Mouse (Mus musculus): ENCODE data around the gene Fuca2. TPM values are rescaled to one million over a fixed set of nuclear protein-coding genes. Genes with fewer than 3 reads are reported as not detected.
"Not testable (repeated sequence)": the region's sequence is repeated elsewhere in the genome, so short reads cannot be mapped to it uniquely, and the experiment has no call there.

Fuca2 gene
- total RNA-seq (2017), result 88.9 to 95.9 TPM (median 92.9 TPM) in 3 replicates

- peak; percentile 51 for ATAC-seq (replicated peaks; ENCODE audit: insufficient number of reproducible peaks, low FRiP score, low TSS enrichment, poor library complexity, severe bottlenecking)
These were observed at the start of gene Fuca2 for GRCm38 (mm10) chr10:13499331-13499730. TSS of gene Fuca2 (plus strand) at chr10:13499540.

DNA sequence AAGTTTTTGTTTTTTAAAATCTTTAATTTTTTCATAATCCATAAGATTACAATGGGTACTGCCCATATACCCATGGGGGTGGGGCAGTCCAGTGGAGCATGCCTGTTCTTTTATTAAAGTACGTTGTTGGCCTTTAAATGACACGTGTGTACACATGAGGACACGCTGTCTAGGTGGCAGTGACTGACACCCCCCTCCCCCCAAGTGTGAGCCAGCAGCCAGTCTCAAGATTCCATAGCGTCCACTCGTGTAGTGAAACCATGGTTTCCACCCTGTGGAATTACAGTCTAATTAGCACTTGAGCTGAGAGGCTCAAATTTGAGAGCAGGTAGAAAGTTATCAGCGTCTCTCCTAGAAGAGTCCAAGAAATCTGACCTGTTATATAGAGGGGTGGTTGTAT lies 47.7 kb upstream of the Fuca2 start:
- ATAC-seq (replicated peaks; ENCODE audit: insufficient number of reproducible peaks, low FRiP score, low TSS enrichment, poor library complexity, severe bottlenecking), result no peak

- ATAC-seq (replicated peaks; ENCODE audit: insufficient number of reproducible peaks, low FRiP score, low TSS enrichment, poor library complexity, severe bottlenecking), result no peak
These were observed 45.9 kb upstream of the Fuca2 start for GRCm38 (mm10) chr10:13453200-13453990.

GRCm38 (mm10) chr10:13464295-13464694 lies 35.0 kb upstream of the Fuca2 start:
- ATAC-seq (replicated peaks; ENCODE audit: insufficient number of reproducible peaks, low FRiP score, low TSS enrichment, poor library complexity, severe bottlenecking), result not testable (repeated sequence)

GRCm38 (mm10) chr10:13466925-13467324 lies 32.4 kb upstream of the Fuca2 start:
- ATAC-seq (replicated peaks; ENCODE audit: insufficient number of reproducible peaks, low FRiP score, low TSS enrichment, poor library complexity, severe bottlenecking), result no peak

GRCm38 (mm10) chr10:13468025-13468529 lies 31.3 kb upstream of the Fuca2 start:
- not testable (repeated sequence) for ATAC-seq (replicated peaks; ENCODE audit: insufficient number of reproducible peaks, low FRiP score, low TSS enrichment, poor library complexity, severe bottlenecking)

DNA sequence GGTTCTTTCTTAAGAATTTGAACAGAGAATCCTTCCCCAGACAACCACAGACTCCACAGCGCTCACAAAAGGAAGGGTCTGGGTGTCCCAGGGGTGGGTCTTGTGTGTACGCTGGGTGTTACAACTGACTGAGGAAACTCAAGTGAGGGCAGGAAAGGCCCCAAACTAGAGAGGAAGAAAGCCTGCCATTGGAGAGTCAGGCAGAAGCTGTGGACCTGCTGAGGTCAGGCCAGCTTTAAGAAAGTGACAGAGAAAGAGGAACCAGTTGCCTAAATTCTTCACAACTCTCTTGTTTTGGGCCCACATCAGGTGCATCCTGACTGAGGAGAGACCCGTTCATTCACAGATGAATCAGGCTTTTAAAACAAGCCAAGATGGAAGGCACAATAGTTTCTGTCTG lies 29.1 kb upstream of the Fuca2 start:
- peak; percentile 50; the same call in 1 of the 2 replicates for ATAC-seq (replicated peaks; ENCODE audit: insufficient number of reproducible peaks, low FRiP score, low TSS enrichment, poor library complexity, severe bottlenecking)

DNA sequence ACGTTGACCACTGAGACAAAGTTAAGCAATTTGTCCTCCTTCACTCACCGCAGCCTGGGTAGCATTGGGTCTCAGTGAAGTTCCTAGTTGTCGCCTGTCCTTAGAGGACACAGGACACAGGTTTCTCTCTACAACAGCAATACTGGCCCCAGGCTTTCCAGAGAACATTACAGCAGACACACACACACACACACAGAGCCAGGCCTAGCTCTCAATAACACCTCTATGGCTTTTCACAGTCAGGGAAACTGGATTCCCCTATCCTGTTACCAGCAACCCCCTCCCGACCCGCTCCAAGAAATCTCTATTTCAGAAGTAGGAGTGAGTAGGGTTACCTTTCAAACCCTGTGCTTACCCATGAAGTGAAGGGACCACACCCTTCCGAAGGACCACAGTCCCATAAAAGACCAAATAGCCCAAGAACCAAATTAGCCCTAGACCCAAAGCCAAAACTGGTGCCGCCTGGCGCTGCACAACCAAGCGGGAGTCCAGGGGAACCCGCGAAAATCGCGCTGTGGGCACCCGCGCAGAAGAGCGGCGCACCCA lies 26.0 kb upstream of the Fuca2 start:
- no peak for ATAC-seq (replicated peaks; ENCODE audit: insufficient number of reproducible peaks, low FRiP score, low TSS enrichment, poor library complexity, severe bottlenecking)

GRCm38 (mm10) chr10:13473833-13474567 lies 25.3 kb upstream of the Fuca2 start, which contains the start of gene Phactr2:
TSS of gene Phactr2 (minus strand) at chr10:13474412.
- ATAC-seq (replicated peaks; ENCODE audit: insufficient number of reproducible peaks, low FRiP score, low TSS enrichment, poor library complexity, severe bottlenecking), result peak; percentile 41; the same call in 1 of the 2 replicates

- no peak for ATAC-seq (replicated peaks; ENCODE audit: insufficient number of reproducible peaks, low FRiP score, low TSS enrichment, poor library complexity, severe bottlenecking)
These were observed 24.8 kb upstream of the Fuca2 start for GRCm38 (mm10) chr10:13474568-13474955.

DNA sequence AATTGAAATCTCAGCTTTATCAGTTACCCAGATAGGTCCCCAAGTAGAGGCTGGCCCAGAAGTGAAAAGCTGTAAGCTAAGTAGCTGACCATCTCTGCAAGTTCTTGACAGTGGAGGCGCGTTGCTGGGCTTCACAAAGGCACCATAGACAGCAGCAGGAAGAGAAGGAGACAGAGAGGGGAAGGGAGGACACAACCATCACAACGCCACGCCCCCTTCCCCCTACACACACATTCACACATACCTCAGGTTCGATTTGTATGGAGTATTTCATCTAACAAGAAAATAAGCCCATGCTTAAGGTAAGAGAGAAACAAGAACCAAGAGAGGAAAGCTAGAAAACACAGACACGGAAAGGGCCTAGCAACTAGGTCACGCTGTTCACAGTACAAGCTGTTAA lies 24.2 kb upstream of the Fuca2 start:
- no peak for ATAC-seq (replicated peaks; ENCODE audit: insufficient number of reproducible peaks, low FRiP score, low TSS enrichment, poor library complexity, severe bottlenecking)

DNA sequence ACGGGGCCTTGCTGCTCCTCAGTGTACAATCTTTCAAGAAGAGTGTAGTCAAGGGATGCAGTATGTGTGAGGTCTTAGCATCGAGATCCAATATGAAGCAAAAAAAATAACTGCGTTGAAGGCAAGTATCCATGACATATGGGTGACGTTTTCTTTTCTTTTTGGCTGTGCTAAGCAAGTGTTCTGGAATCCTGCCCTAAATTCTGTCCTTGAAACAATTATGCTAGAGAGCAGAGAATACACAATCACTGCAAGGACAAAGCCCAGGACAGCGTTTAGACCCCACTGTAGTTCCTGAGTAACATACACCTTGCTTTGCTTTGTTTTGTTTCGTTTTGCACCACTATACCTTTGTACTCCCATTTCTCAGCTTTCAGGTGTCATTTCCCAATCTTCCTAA lies 20.0 kb upstream of the Fuca2 start:
- ATAC-seq (replicated peaks; ENCODE audit: insufficient number of reproducible peaks, low FRiP score, low TSS enrichment, poor library complexity, severe bottlenecking), result no peak

DNA sequence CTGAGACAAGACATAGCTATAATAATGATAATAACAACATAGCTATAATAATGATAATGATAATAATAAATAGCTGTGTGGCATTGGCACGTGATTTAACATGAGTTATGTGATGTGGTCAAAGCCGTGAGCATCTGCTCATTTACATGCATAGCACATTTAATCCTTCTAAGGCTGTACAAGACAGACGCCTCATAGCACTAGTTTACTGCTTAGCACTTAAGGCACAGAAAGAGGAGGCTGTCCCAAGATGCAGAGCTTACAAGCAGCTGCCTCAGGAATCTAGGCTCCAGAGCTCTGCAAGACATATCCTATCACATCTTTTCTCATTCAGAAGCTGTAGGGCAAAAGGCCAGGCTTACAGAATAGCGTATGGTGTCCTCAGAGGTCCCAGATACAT lies 13.4 kb upstream of the Fuca2 start:
- no peak for ATAC-seq (replicated peaks; ENCODE audit: insufficient number of reproducible peaks, low FRiP score, low TSS enrichment, poor library complexity, severe bottlenecking)

DNA sequence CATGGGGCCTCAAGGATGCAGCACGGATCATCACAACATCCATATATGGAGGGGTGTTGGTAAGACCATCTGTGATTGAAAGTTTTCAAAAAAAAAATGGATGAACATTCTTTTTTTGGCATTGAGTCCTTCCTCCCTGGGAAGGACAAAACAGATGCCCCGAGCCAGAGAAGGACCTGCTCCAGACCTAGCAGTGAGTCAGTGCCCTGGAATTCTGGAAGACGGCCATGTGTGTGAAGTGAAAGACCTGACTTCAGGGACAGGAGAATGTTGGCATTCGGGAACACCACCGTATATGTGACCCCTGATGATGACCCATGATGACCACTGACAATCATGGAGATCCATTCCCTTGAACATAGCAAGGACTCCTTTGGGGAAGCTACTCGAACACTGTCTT lies 9.7 kb upstream of the Fuca2 start:
- no peak for ATAC-seq (replicated peaks; ENCODE audit: insufficient number of reproducible peaks, low FRiP score, low TSS enrichment, poor library complexity, severe bottlenecking)

- no peak for ATAC-seq (replicated peaks; ENCODE audit: insufficient number of reproducible peaks, low FRiP score, low TSS enrichment, poor library complexity, severe bottlenecking)
These were observed 5.2 kb upstream of the Fuca2 start for GRCm38 (mm10) chr10:13493978-13494686.

GRCm38 (mm10) chr10:13496315-13496714 lies 3.0 kb upstream of the Fuca2 start:
- no peak for ATAC-seq (replicated peaks; ENCODE audit: insufficient number of reproducible peaks, low FRiP score, low TSS enrichment, poor library complexity, severe bottlenecking)

GRCm38 (mm10) chr10:13500473-13500872 lies 1.1 kb downstream of the Fuca2 start:
- ATAC-seq (replicated peaks; ENCODE audit: insufficient number of reproducible peaks, low FRiP score, low TSS enrichment, poor library complexity, severe bottlenecking), result peak; percentile 33; the same call in 1 of the 2 replicates

DNA sequence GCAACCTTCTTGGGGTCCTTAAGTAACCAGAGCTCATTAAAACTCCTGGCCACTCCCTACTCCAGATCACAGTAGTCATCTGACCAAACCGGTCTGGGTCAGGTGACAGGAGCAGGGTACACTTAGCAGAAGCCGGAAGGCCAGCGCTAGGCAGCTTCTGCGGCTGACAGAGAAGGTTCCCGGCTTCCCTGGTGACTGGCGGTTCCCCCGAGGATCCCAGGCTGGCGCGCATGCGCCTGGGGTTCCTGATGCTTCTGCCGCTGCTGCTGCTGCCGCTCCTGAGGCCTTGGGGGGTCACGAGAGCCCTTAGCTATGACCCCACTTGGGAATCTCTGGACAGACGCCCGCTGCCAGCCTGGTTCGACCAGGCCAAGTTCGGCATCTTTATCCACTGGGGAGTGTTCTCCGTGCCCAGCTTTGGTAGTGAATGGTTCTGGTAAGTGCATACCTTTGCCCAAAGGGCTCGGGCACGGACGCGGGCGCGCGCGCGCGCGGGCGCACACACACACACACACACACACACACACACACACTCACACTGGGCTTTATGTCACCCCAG lies 1.7 kb downstream of the Fuca2 start:
- ATAC-seq (replicated peaks; ENCODE audit: insufficient number of reproducible peaks, low FRiP score, low TSS enrichment, poor library complexity, severe bottlenecking), result peak; percentile 89

GRCm38 (mm10) chr10:13501533-13501932 lies 2.2 kb downstream of the Fuca2 start:
- not testable (repeated sequence) for ATAC-seq (replicated peaks; ENCODE audit: insufficient number of reproducible peaks, low FRiP score, low TSS enrichment, poor library complexity, severe bottlenecking)
